Mouse (Mus musculus) testis, postnatal 14 days (tissue): ENCODE measurements around the gene Olfr1393.

Experiments used
- DNase-seq: peaks from one replicate; pipeline ENCODE4 v3.0.0; 2021; ENCODE audit warnings: low spot score

Olfr1393 gene

DNA sequence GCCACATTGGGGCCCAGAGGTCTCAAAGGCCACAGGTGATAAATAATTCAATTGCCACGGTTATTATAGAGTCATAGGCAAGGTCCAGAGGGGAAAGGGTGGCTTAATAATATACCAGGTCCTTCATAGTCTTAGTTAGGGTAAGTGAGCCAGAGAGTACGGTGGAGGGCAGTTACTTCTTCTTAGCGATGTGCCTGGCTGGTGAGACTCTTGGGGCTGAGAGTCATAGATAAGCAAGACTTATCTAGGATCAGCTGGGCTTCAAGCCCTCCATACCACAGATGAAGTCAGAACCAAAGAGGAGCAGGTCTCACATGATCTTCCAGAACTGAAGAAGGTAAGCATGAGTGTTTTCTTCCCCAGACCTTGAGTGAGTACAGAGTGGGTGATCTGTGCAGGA, at the start of gene Olfr1393:
Olfr1393 (plus strand) TSS at position 83 of the 400 bp plus-strand sequence.
- no peak for DNase-seq

DNA sequence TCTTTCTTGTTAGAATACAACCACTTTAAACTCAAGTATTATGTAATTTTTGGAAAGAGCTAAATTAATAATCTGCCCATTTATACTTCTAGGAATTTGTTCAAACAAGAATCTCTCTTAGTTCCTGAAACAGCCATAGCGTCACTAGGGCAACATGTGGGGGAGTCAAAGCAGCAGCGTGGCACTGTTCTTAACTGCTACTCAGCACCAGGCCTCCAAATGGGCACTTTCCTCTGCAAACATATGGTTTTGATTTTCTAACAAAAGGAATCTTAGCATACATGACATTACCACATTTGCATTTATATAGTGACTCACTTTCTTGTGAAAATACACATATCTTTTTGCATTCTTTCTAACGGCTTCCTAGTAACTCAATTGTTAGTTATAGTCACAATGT, 45.3 kb upstream of the Olfr1393 start:
- no peak for DNase-seq

DNA sequence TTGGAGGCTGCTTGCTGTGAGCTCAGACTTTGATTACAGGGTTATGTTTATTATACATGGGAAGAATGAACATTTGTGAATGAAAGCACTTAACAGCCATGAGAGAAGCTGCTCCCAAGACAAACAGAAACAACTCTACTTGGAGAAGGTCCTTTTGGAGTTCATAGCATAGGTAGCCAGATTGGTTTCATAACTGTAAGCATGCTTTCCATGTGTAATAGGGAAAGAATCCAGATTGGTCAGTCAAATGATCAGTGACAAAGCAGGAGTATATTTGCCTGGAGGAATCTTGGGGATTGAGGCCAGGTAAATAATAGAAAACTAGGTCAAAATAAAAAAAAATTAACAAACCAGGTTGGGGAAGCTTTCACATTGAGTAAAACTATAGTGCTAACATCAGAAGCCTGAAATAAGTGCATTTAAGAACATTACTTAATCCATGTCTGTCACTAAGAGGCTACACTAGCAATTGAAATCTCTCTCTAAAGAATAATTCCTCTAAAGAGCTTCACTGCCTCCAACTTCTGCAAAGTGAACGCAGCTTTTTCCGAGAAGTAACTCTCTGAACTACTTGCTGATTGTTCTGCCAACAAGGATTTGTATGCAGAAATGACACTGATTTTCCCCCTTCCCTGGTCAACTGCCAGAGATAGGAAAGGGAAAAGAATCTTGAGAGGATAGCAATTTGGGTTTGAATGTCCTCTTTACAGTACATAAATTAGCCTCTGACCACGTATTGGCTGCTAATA, 42.5 kb upstream of the Olfr1393 start:
- DNase-seq: no peak

DNA sequence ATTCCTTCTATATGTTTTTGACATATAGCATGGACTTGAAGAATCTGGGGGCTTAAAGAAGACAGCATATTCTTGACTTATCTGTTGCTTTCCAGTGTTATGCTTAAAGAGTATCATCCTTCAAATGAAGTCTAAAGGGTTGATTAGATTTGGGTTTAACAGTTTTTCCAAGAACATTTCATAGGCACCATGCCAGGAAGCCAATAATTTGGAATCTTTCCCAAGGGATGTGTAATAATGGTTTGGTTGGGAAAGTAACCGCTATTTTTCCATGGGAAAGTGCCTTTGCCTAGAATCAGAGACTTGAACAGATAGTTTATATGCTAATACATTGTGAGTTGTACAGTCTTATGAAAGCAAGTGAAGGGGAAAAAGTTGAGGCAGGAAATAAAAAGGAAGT, 41.2 kb upstream of the Olfr1393 start:
- DNase-seq: no peak

DNA sequence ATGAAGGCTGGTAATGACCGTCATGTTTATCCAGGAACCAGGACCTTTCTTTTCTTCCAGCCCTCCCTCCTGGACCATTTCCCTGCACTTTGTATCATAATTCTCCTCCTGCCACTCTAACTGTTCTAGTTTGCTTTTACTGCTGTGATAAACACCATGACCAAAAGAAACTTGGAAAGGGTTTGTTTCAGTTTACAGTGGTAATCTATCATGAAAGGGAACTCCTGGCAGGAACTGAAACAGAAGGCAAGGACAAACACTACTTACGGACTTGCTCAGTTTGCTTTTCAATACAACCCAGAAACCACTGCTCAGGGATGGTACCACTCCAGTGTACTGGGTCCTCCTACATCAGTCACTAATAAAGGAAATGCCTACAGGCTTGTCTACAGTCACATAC, 40.6 kb upstream of the Olfr1393 start:
- DNase-seq: no peak

DNA sequence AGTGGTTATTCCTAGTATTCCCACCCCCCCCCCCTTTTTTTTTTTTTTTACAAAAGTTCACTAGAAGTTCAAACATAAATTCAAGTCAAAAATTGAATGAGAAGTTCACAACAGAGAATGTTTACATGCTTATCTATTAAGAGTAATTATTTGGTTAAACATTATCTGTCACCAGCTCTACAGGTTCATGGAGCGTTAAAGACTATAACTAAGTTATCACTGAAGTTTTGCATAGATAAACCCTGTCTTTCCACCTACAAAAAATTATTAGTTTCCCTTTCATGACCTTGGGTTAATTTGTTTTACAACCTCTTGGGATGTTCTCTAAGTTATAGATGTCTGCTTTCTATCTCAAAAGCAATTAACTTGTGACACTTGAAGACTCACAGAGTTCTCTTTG, 37.8 kb upstream of the Olfr1393 start:
- no peak for DNase-seq

DNA sequence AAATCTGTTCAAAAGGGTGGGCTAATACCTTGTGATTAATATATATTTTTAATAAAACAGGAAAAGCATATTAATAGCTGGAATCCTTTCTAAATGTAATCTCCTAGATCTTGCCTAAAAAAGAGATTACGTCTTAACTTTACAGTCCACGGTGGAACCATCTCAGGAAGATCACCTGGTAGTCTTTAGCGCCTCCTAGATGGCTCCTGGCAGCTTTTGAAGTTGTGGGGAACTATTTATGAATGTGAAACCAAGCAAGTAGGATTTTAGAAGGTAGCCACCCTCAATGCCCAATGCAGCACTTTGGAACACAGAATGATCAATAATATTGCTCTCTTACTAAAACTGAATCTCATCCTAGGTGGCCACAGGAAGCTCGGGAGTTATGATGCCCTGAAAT, 37.2 kb upstream of the Olfr1393 start:
- DNase-seq: no peak

DNA sequence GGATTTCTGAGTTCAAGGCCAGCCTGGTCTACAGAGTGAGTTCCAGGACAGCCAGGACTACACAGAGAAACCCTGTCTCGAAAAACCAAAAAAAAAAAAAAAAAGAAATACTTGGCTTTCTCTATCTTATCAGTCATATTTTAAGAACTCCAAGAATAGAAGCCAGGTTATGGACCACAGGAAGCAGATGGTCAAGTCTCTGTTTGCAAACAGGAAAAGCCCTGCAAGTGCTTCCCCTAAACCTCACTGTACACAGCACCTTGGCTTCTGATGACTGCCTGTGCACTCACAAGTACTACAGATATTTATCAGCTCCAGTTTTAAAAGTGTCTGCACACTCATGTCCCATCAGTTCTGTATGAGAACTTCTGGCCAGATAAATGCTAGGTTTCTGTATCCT, 36.6 kb upstream of the Olfr1393 start:
- no peak for DNase-seq

DNA sequence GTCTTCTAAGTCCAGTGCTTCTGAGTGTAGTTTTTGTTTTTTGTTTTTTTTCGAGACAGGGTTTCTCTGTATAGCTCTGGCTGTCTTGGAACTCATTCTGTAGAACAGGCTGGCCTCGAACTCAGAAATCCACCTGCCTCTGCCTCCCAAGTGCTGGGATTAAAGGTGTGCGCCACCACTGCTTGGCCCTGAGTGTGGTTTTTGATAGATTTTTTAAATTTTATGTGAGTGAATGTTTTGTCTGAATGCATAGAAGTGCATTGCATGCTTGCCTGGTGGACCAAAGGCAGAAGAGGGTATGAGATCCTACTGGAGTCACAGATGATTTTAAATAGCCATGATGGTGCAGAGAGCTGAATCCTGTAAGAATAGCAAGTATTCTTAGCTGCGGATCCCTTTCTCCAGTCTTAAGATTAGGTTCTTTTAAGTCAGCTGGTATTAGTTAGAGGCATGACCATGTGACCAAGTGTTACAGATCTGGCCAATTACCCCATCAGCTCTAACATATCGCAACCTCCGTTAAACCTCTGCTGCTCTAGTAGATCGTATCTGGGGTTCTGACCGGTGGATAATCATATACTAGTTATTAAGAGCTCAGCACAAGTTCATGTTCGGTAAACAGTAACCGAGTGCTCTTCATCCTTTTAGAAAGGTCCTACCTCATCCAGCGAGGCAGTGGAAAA, 35.0 kb upstream of the Olfr1393 start:
- DNase-seq: no peak

DNA sequence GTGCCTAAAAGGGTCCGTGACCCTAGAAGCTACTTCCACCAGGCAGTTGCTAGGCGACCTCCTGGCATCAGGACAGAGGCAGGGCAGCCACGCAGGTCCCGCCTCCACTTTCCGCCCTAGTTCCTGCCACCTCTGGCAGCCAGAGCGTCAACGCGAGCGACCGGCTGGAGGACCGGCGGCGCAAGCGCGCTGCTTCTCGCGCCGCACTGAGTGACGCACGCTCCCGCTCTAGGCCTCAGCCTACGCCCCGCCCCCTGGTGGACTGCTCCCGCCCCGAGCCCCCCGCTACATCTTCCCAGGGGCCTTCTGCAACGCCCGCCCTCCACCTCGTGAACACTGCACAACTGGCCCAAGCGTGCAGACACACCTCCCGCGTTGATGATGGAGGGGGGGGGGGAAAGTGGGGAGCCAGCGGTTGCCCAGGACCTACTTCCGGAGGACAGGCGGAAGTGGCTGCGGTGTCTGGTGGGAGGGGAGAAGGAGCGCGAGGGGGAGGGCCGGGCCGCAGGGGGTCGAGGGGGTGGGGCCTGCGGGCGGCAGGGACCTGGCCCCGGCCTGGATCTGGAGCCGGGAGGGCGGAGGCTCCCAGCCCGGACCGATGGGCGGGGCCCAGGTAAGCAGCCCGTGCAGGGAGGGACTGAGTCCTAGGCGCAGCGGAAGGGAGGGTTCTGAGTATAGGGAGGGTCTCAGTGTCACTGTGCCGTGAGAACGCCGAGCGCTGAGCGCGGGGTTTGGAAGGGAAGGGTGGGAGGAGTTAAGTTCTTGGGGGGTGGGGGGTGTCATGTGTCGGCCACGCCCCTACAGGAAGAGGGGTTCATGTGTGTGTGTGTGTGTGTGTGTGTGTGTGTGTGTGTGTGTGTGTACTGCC, 34.1 kb upstream of the Olfr1393 start, which contains the start of gene Mgat1:
Mgat1 (plus strand) TSS at position 465 of the 868 bp plus-strand sequence.
- DNase-seq: peak; percentile 94

DNA sequence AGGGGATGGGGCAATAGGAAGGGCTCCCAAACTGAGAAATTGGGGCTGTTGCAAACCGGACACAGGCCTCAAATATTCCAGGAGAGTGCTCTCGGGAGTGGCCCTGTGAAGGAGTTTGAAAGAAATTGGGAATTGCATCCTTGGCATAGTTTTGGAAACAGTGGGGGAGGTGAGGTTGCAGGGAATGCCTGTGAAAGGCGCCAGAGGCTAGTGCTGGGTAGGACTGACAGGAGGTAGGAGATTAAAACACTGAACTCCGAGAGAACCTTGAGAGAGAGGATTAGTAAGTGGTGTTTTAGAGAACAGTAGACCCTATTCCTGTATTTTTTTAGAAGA, 33.5 kb upstream of the Olfr1393 start:
- no peak for DNase-seq

DNA sequence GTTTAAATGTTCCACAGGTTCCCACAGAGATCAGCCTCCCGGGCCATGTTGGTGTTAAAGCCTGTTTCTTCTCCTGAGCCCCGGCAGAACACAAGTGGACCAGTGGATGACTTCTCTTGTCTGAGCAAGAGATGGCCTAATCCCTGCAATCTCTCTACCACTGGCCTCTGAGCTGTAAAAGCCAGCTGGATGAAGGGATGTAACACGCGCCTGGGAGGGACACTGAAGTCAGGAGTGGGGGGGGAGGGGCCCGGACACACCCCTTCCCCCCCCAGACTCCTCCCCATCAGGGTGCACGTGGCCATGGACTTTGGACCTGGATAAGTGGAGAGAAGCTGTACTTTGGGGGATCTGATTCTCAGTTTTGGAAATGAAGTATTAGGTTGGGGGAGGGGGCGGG, 32.9 kb upstream of the Olfr1393 start:
- no peak for DNase-seq

DNA sequence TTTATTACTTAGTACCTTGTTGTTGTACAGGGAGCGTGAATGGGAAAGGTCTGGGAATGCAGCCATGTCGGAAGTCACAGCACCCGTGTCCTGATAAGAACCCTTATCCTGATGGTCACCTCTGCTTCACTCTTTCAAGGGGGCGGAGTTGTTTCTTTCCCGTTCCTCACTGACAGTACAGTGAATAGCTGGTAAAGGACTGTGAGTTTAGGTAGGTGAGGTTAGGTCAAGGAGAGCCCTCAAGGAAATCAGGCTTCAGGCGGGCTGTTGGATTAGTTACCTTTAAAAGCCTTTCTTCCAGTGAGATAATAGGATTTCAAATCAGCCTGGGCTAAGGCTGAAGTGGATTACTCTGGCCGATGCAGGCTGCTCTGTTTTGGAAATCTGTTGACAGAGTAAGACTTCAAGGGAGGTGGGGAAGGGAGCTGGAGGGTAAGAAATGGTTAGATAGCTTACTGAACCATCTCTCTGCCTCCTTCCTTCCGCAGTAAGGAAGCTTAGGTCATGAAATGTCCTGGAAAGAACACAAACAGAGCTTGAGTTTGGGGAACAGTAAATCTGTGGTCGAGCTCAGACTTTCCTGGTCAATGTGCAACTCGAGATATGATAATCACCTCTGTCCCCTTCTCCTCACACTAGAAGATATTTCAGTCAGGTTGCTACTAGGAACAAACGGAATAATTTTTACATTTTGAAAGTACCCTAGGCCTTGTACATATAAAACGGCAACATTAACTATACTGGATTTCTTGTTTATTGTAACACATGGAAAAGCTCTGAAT, 32.3 kb upstream of the Olfr1393 start:
- DNase-seq: no peak

DNA sequence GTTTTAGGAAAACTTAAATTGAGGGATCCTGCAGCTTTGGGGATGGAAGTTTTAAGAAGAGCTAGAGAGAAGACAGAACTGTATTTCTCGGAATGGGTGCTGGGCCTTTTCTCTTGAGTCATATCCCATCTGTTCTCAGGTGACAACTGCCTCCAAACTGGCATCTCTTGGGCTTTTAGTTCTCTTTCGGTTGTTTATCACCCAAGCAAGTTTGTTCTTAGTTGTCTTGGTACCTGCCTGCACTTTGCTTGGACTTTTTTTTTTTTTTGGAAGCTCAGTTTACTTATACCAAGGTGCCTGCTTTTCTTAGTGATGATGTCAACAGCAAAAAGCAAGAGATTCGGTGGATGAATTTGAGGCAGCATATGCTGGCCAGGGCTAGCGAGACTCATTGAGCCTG, 31.6 kb upstream of the Olfr1393 start:
- no peak for DNase-seq

DNA sequence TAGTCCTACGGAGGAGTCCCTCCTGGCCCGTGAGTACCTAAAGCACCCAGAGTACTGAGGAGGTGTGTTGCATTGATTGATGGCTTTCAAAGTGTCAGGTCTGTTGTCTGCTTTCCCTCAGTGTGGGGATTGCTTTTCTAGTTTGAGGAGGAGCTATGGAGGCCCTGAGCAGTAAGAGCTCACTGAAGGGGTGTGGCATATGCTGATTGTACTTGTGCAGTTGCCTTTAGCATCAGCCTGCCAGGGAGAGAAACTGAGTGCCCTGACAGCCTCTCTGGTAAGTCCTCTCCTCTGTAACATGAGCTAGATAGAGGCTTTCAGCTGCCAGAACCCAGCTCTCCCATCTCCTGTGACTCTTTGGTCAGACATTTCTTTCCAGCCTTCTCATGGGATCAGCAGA, 30.8 kb upstream of the Olfr1393 start:
- DNase-seq: no peak

DNA sequence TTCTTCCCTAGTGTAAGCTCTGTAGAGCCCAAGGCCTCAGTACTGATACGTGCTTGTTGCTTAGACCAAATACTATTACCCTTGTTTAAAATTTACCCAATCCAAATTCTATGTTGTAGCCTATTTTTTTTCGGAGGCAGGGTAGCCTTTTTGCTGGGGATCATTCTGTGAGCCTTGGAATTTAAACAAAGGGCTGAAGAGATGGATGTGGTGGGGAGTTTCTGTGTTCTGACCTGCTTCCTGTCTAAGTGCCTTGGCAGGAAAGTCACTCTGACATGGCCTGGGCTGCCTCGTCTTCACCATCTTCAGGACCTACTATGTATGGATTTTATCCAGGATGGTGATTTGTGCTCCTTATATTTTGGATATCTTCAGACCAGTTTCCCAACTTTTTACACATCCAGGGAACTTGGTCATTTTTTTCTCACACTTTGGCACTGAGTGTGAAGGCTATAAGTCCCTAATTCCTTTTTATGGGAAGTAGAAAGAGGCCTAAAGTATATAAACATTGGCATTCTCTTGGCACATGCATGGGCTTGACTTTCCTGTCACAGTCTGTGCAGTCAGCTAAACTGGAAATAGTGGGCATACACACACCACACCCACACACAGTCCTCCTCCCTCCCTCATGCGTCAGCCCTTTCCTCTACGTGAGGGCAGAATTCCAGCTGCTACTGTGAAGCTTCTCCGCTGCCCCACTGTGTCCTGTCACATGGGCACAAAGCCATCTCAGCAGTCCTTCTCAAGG, 29.7 kb upstream of the Olfr1393 start:
- DNase-seq: no peak

DNA sequence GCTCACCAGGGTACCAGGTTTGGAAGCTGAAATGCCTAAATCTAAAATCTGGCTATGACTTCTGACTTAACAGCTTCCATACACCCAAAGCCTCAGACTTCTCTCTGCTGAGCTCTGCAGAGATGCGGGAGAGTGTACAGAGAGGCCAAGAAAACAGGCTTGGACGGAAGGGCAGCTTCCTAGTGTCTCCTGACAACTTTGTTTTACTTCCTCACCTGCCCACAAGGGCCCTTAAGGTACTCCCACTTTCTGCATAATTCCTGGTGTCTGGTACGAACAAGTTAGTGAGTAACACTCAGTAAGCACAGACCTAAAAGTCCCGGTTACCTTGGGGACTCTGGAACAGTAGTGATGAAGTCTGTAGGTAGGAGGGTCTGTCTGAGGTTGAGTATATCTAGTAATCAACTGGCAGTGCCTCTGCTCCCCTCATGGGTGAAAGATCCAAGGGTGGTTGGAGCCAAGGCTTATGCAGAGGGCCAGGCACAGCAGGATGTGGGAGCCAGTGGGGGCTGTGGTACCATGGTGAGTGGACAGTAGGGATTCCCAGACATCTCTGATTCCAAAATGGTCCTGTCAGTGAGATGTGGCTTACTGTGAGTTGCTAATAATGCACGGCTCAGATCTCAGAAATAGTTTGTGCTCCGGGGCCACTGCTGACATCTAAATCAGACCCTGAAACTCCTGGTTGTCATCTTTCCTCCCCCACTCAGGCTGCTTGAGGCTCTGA, 29.0 kb upstream of the Olfr1393 start:
- DNase-seq: no peak

DNA sequence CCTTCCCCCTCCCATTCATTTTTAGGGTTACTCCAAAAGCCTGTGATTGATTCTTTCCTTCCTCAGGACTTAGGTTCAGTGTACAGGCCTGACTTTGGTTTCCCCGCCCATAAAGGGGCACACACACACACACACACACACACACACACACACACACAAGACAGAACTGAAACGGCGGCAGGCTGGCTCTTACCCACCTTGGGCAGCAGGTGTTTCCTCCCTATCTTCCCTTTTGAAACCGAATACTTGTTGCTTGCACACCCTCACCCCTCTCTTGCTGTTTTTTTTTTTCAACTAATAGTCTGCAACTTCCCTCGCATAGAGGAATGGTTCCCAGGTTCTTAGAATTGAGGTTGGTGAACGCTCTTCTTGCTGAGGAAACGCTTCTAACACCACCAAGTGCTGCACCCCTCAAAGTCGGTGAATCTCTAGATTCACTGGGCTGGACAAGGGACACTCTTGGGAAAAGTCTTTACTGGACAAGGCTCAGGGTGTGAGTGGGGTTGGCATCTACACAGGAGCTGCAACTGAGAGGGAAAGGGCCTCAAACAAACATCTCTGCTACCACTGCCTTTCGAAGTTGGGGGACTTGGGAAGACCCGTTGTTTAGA, 28.2 kb upstream of the Olfr1393 start:
- DNase-seq: no peak

DNA sequence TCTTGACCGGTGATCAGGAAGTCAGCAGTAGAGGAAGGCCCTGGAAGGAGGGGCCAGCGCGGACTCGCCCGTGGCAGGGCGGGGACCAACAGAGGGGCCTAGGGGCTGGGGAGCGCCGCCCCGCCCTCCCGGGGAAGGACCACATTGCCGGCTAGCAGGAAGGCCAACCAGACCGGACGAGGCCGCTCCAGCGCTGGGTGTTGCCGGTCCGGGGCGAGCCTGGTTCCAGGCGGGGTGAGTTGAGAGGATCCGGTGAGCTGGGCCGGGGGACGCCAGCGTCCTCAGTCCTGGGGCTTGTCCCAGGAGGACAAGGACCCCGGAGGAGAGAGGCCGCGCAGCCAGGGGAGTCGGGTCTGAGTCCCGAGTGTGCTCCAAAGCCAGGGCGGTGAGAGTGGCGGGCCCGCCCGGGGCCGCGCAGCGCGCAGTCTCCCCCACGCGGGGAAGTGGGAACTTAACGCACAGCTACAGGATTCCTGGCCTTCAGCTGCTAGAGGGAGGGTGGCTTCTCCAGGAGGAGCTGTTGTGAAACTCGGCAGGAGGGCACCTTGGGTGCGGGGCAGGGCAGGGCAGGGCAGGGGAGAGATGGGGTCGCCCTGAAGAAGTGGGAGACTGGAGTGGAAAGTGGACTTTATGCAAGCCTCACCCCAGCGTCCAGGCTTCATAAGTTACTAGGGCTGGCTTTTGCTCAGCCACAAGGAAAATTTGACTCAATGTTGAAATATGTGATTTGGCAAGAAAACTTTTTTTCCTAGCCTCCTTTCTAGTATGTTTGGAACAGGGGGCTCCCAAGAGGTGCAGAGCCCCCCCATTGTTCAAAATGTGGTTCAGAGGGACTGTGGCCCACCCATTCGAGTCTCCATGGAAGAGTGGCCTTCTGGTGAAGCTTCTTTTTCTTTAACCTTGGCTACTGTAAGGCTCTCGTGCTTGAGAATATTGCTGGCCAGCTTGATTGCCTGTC, 27.4 kb upstream of the Olfr1393 start:
- DNase-seq: peak; percentile 79
